Mouse (Mus musculus) forebrain, embryonic 10.5 days (tissue): ENCODE results near the gene Syne1. TPM values are rescaled to one million over a fixed set of nuclear protein-coding genes. Genes with fewer than 3 reads are reported as not detected.

ENCODE experiments used
- DNase-seq: peaks from one replicate; pipeline ENCODE4 v3.0.0-alpha.2; 2017; ENCODE audit warnings: low spot score; ENCODE audit errors: extremely low spot score
- H3K27ac ChIP-seq: fragments of 300-500 bp; sonication (generic); 2 replicates; pipeline ENCODE4 v1.5.1; 2016; ENCODE audit warnings: mild to moderate bottlenecking
- H3K27me3 ChIP-seq: fragments of 300-500 bp; sonication (generic); 2 replicates; pipeline ENCODE4 v1.6.1; 2016; ENCODE audit warnings: mild to moderate bottlenecking; ENCODE audit not compliant: poor library complexity, severe bottlenecking
- H3K36me3 ChIP-seq: fragments of 300-500 bp; sonication (generic); replicated peaks from 2 replicates; pipeline ENCODE4 v1.6.1; 2016; ENCODE audit warnings: mild to moderate bottlenecking, moderate library complexity
- H3K4me1 ChIP-seq: fragments of 300-500 bp; sonication (generic); 2 replicates; pipeline ENCODE4 v1.6.1; 2016
- H3K4me3 ChIP-seq: fragments of 300-500 bp; sonication (generic); 2 replicates; pipeline ENCODE4 v1.5.1; 2016; ENCODE audit warnings: mild to moderate bottlenecking, moderate library complexity
- H3K9me3 ChIP-seq: fragments of 300-500 bp; sonication (generic); 2 replicates; pipeline ENCODE4 v1.6.1; 2016; ENCODE audit warnings: mild to moderate bottlenecking, moderate library complexity
- WGBS: fragments of 180-500 bp; shearing (Covaris S2); methylation state at CpG from one replicate; pipeline ENCODE4 v1.1.7; 2016; 5-methylcytosine and 5-hydroxymethylcytosine counted together
- polyA plus RNA-seq: library from polyadenylated mRNA; unstranded; fragments of >200 nt; fragmentation: Nextera tagmentation; extraction: Ambion mirVana; gene quantifications from 2 replicates; pipeline ENCODE4 v1.2.1, GENCODE M21; 2016

Gene Syne1
- polyA plus RNA-seq, 1 experiment from 2014 or later = 1.7 TPM

- no peaks in the 10 kb centered on the region for H3K9me3 ChIP-seq
- H3K27me3 ChIP-seq = no peaks in the 10 kb centered on the region
- no peaks in the 10 kb centered on the region for H3K4me1 ChIP-seq
- H3K36me3 ChIP-seq = no peaks in the 10 kb centered on the region
- no peak overlapping the region for H3K27ac ChIP-seq
- no peak for DNase-seq
- H3K4me3 ChIP-seq = no peak overlapping the region
Observed at GRCm38 (mm10) chr10:5453830-5454229, 97.5 kb downstream of the Syne1 start.

DNA sequence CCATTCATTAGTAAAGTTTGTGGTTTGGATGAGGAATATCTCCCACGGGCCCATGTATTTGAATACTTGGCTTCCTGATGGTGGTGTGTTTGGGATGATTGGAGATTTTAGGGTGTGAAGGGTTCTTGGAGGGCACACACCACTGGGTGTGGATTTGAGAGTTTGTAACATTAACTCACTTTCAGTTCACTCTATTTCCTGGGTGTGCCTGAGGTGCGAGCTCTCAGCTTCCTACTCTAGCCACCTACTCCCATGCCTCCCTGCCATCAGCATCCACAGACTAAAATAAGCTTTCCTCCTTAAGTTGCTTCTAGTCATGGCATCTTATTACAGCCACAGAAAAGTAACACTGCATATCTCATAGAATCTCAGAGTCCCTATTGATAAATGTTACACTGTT lies 101.3 kb downstream of the Syne1 start:
- no peak for DNase-seq
- Histone ChIP-seq H3K4me1 (no peaks in the 10 kb centered on the region), H3K4me3 (no peak overlapping the region), H3K9me3 (no peaks in the 10 kb centered on the region), H3K27me3 (no peaks in the 10 kb centered on the region), H3K36me3 (no peaks in the 10 kb centered on the region), H3K27ac (no peak overlapping the region)
- 88% methylated on average over 2 of the region's 2 CpGs for WGBS

DNA sequence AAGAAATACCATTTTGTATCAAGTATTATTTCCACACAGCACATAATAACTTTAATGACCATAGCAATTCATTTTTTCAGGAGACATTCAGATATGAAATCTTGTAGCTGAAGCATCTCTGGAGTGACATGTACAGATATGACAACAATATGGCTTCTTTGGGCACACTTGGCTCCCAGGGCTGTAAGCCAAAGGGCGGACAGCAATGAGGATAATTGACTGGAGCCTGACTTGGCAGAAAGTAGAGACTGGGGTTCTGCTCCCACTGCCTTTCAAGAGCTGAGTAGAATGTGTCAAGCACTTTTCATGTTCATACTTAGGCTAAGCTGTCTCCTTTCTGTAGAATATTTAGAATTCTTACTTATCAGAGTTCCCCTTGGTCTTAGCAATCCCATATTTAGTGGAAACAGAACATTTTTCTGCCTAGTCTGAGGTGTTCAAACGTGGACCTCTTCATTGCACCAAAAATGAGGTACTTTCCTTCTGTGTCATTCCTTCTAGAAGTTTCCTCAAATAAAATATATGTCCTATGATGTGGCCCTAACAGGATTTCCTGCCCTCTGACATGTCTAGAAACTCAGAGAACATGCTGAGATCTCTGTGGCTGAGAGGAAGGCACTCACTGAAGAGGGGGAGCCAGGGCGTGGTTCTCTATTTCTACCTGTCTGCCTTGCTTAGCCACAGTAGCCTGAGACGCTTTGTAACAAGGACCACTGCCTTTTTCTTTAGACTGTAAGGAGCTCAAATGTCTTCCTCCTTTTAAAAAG lies 103.1 kb downstream of the Syne1 start:
- Histone ChIP-seq H3K4me3 (no peak overlapping the region), H3K4me1 (no peaks in the 10 kb centered on the region), H3K9me3 (no peaks in the 10 kb centered on the region), H3K36me3 (no peaks in the 10 kb centered on the region), H3K27me3 (no peaks in the 10 kb centered on the region), H3K27ac (no peak overlapping the region)
- DNase-seq = no peak
- WGBS = 74% methylated on average over 4 of the region's 4 CpGs

GRCm38 (mm10) chr10:5445313-5445712 lies 106.0 kb downstream of the Syne1 start:
- Histone ChIP-seq H3K27ac (no peak overlapping the region), H3K36me3 (no peaks in the 10 kb centered on the region), H3K4me1 (no peaks in the 10 kb centered on the region), H3K4me3 (no peak overlapping the region), H3K27me3 (no peaks in the 10 kb centered on the region), H3K9me3 (no peaks in the 10 kb centered on the region)
- no peak for DNase-seq
- WGBS = 85% methylated on average over 3 of the region's 3 CpGs

GRCm38 (mm10) chr10:5443020-5443419 lies 108.3 kb downstream of the Syne1 start:
- no peaks in the 10 kb centered on the region for H3K9me3 ChIP-seq
- WGBS = 93% methylated on average over 2 of the region's 2 CpGs
- no peaks in the 10 kb centered on the region for H3K27me3 ChIP-seq
- H3K27ac ChIP-seq = no peak overlapping the region
- no peaks in the 10 kb centered on the region for H3K36me3 ChIP-seq
- peaks cover 7% of the 10 kb centered on the region for H3K4me1 ChIP-seq
- no peak for DNase-seq
- H3K4me3 ChIP-seq = no peak overlapping the region

- Histone ChIP-seq H3K4me3 (no peak overlapping the region), H3K36me3 (no peaks in the 10 kb centered on the region), H3K27ac (no peak overlapping the region), H3K9me3 (no peaks in the 10 kb centered on the region), H3K27me3 (no peaks in the 10 kb centered on the region), H3K4me1 (peaks cover 7% of the 10 kb centered on the region)
- 52% methylated on average over 2 of the region's 2 CpGs for WGBS
- no peak for DNase-seq
Observed at GRCm38 (mm10) chr10:5439802-5440350, 111.4 kb downstream of the Syne1 start.

- Histone ChIP-seq H3K9me3 (no peaks in the 10 kb centered on the region), H3K36me3 (no peaks in the 10 kb centered on the region), H3K4me3 (no peak overlapping the region), H3K4me1 (peaks cover 7% of the 10 kb centered on the region), H3K27ac (no peak overlapping the region), H3K27me3 (no peaks in the 10 kb centered on the region)
- no peak for DNase-seq
- WGBS = 92% methylated on average over 2 of the region's 2 CpGs
Observed at GRCm38 (mm10) chr10:5437766-5438165, 113.5 kb downstream of the Syne1 start.

GRCm38 (mm10) chr10:5423984-5424383 lies 127.3 kb downstream of the Syne1 start:
- 90% methylated on average over 4 of the region's 4 CpGs for WGBS
- H3K4me3 ChIP-seq = no peak overlapping the region

GRCm38 (mm10) chr10:5415730-5416129 lies 135.6 kb downstream of the Syne1 start:
- 87% methylated on average over 3 of the region's 3 CpGs for WGBS
- Histone ChIP-seq H3K36me3 (no peaks in the 10 kb centered on the region), H3K4me1 (peaks cover 9% of the 10 kb centered on the region; the same call in 1 of the 2 replicates), H3K4me3 (no peak overlapping the region), H3K27ac (no peak overlapping the region), H3K27me3 (no peaks in the 10 kb centered on the region), H3K9me3 (no peaks in the 10 kb centered on the region)
- DNase-seq = no peak

More at GRCm38 (mm10) chr10:5423984-5424383, 127.3 kb downstream of the Syne1 start:
- Histone ChIP-seq H3K27me3 (no peaks in the 10 kb centered on the region), H3K9me3 (no peaks in the 10 kb centered on the region; the same call in 1 of the 2 replicates), H3K27ac (no peak overlapping the region), H3K4me1 (no peaks in the 10 kb centered on the region), H3K36me3 (no peaks in the 10 kb centered on the region)
- no peak for DNase-seq

GRCm38 (mm10) chr10:5384131-5384776 lies 167.0 kb downstream of the Syne1 start:
- DNase-seq = no peak
- Histone ChIP-seq H3K36me3 (no peaks in the 10 kb centered on the region), H3K4me1 (no peaks in the 10 kb centered on the region), H3K9me3 (no peaks in the 10 kb centered on the region; the same call in 1 of the 2 replicates), H3K27me3 (no peaks in the 10 kb centered on the region), H3K27ac (no peak overlapping the region), H3K4me3 (no peak overlapping the region)
- WGBS = 84% methylated on average over 6 of the region's 6 CpGs

DNA sequence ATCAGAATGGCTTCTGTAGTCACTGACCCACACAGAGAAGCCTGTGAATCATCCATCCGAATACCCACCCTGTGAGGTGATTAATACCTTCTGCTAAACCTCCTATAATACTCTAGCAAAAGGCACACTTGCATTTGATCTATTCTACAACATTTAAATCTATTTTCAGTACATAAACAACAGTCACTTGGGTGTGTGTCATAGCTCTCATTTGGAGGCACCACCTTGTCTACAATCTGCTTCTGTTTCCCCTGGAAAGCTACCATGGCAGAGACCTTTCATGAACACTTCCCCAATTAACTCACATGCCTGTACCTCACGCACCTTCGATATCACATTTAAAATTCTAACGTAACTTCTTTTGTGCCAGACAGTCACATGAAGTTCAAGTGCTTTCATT lies 169.7 kb downstream of the Syne1 start:
- Histone ChIP-seq H3K9me3 (no peaks in the 10 kb centered on the region), H3K4me1 (no peaks in the 10 kb centered on the region), H3K4me3 (no peak overlapping the region), H3K27ac (no peak overlapping the region), H3K36me3 (no peaks in the 10 kb centered on the region), H3K27me3 (no peaks in the 10 kb centered on the region)
- DNase-seq = no peak
- 95% methylated on average over 4 of the region's 4 CpGs for WGBS

DNA sequence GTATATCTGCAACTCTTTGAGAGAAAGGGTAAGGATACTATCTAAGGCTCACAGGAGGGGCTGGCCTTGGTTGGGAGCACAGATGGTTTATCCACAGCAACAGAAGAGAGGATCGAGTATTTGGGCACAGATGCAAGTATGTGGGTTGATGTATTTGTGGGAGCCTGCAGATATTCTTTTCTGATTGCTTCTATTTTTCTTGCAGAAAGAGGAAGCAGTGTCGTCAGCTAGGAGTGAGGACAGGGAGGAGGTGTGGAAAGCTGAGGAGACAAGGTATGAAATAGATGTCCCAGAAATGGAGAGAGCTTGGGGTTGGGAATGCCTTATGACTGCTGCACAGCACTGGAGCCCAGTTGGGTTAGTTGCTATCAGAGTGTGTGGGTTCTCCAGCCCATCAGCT lies 172.3 kb downstream of the Syne1 start:
- WGBS = 81% methylated on average over 2 of the region's 2 CpGs
- H3K9me3 ChIP-seq = no peaks in the 10 kb centered on the region
- no peaks in the 10 kb centered on the region for H3K27me3 ChIP-seq
- no peaks in the 10 kb centered on the region for H3K4me1 ChIP-seq
- no peak overlapping the region for H3K4me3 ChIP-seq
- no peak for DNase-seq
- H3K27ac ChIP-seq = no peak overlapping the region
- H3K36me3 ChIP-seq = no peaks in the 10 kb centered on the region

GRCm38 (mm10) chr10:5369599-5369998 lies 181.7 kb downstream of the Syne1 start:
- Histone ChIP-seq H3K27me3 (no peaks in the 10 kb centered on the region), H3K27ac (no peak overlapping the region), H3K4me3 (no peak overlapping the region), H3K4me1 (no peaks in the 10 kb centered on the region; the same call in 1 of the 2 replicates), H3K9me3 (no peaks in the 10 kb centered on the region), H3K36me3 (no peaks in the 10 kb centered on the region)
- DNase-seq = no peak
- WGBS = 87% methylated on average over 4 of the region's 4 CpGs
